Mouse (Mus musculus): ENCODE data around the gene 1110025L11Rik.
"Not testable (repeated sequence)": the region's sequence is repeated elsewhere in the genome, so short reads cannot be mapped to it uniquely, and the experiment has no call there.

DNA sequence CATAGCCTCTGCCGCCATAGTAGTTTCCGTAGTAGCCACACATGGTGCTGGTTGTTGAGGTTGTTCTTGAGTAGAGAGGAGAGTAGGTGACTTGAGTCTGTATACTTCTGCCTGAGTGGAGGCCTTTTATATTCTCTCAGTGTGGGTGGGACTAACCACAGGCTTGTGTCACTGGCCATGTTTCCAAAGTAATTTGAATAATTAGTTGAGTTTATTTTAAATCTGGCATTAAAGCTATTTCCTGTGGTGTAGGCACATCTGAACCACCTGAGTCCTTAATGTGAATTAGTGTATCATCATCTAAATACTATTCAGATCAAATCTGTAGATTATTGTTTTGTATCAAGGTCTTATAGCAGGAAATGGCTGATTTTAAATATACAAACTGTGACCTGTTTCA is at the start of gene 1110025L11Rik:
- not testable (repeated sequence) for TF ChIP-seq POLR2A, CTCF (IDR thresholded peaks at IDR 0.05; ENCODE audit: extremely low read depth, insufficient read depth, low read length)

Measured in cortical plate, adult 2 months (tissue).